Mouse (Mus musculus) embryo, embryonic 11 days (tissue): ENCODE measurements around the gene Saa2.

ENCODE experiments used
- DNase-seq: peaks from one replicate; pipeline ENCODE4 v3.0.0-alpha.2; 2015

Saa2 gene

GRCm38 (mm10) chr7:46764672-46765071 lies 13.1 kb downstream of the Saa2 start:
- DNase-seq: no peak

GRCm38 (mm10) chr7:46767371-46767770 lies 15.8 kb downstream of the Saa2 start:
- DNase-seq: no peak

GRCm38 (mm10) chr7:46768451-46768850 lies 16.9 kb downstream of the Saa2 start:
- no peak for DNase-seq

GRCm38 (mm10) chr7:46770706-46771105 lies 19.1 kb downstream of the Saa2 start:
- peak; percentile 69 for DNase-seq

- DNase-seq: no peak
Observed at GRCm38 (mm10) chr7:46789177-46789849, 37.7 kb downstream of the Saa2 start.

- no peak for DNase-seq
Observed at GRCm38 (mm10) chr7:46793871-46794270, 42.3 kb downstream of the Saa2 start.

GRCm38 (mm10) chr7:46795287-46796205 lies 44.0 kb downstream of the Saa2 start, which contains the start of the genes Hps5 and Gtf2h1:
Gene Hps5 (minus strand): TSS chr7:46796064.
Gene Gtf2h1 (plus strand): TSS chr7:46796103.
- peak; percentile 98 for DNase-seq

GRCm38 (mm10) chr7:46796206-46796679 lies 44.7 kb downstream of the Saa2 start:
- no peak for DNase-seq

- DNase-seq: no peak
Observed at GRCm38 (mm10) chr7:46796779-46797178, 45.2 kb downstream of the Saa2 start.
